In genomic region chr3:89333053-89333452, GRCm38 (mm10) we compare ENCODE assay signal across 14 mouse cellular contexts. TPM values are rescaled to one million over a fixed set of nuclear protein-coding genes. Genes with fewer than 3 reads are reported as not detected.
DNase-seq lines count a peak whose midpoint lies in the region; ATAC-seq lines count a peak whose summit lies in the region.
"Had no signal": no experiment of that assay in that cellular context is flagged by ENCODE, and none has a peak within 500 bp of the region (broad histone marks: within the 10 kb centered on the region; RNA-seq: fewer than 3 reads in every experiment).

No protein-coding gene starts in this region.

- WGBS in forebrain, embryonic 10.5 days = 68% methylated on average over 11 of the region's 11 CpGs
- 72% methylated on average over 11 of the region's 11 CpGs for WGBS in forebrain, embryonic 11.5 days
- 71% methylated on average over 11 of the region's 11 CpGs for WGBS in embryonic facial prominence, embryonic 13.5 days
- WGBS in hindbrain, embryonic 16.5 days = 56% methylated on average over 11 of the region's 11 CpGs
- 57% methylated on average over 11 of the region's 11 CpGs for WGBS in midbrain, embryonic 13.5 days

- no peak for DNase-seq in forebrain, embryonic 10.5 days (ENCODE audit: extremely low spot score, low spot score)
- DNase-seq in forebrain, embryonic 11.5 days (ENCODE audit: low spot score) = no peak
- no peak for DNase-seq in thymus, adult 18-20 months
- no peak for DNase-seq in lung, postnatal 4 days
- no peak for DNase-seq in heart, adult 18-20 months
- DNase-seq: adrenal gland, postnatal 25 days; gastrocnemius, postnatal 25 days had no signal

- H3K4me3 ChIP-seq in forebrain, embryonic 10.5 days = peak overlapping the region; percentile 16; the same call in 1 of the 2 replicates
- H3K4me3 ChIP-seq in forebrain, embryonic 11.5 days (ENCODE audit: low read depth, low read length) = no peak overlapping the region
- no peak overlapping the region for H3K4me3 ChIP-seq in embryonic facial prominence, embryonic 13.5 days
- H3K4me3 ChIP-seq in hindbrain, embryonic 16.5 days (ENCODE audit: low read length) = no peak overlapping the region
- no peak overlapping the region for H3K4me3 ChIP-seq in midbrain, embryonic 13.5 days (replicated peaks)
- H3K4me3 ChIP-seq: heart, embryonic 13.5 days had no signal

- peaks cover 55% of the 10 kb centered on the region for H3K27me3 ChIP-seq in forebrain, embryonic 10.5 days (ENCODE audit: poor library complexity, severe bottlenecking)
- no peaks in the 10 kb centered on the region for H3K27me3 ChIP-seq in forebrain, embryonic 11.5 days (ENCODE audit: control insufficient read depth, insufficient read depth, low read length)
- H3K27me3 ChIP-seq in embryonic facial prominence, embryonic 13.5 days = no peaks in the 10 kb centered on the region
- no peaks in the 10 kb centered on the region for H3K27me3 ChIP-seq in hindbrain, embryonic 16.5 days (replicated peaks; ENCODE audit: control insufficient read depth, insufficient read depth, low read length)
- H3K27me3 ChIP-seq in midbrain, embryonic 13.5 days = peaks cover 6% of the 10 kb centered on the region; the same call in 1 of the 2 replicates

- peak overlapping the region; percentile 59; the same call in 1 of the 2 replicates for H3K27ac ChIP-seq in forebrain, embryonic 10.5 days
- no peak overlapping the region for H3K27ac ChIP-seq in forebrain, embryonic 11.5 days (ENCODE audit: low read depth, low read length)
- peak overlapping the region; percentile 0; the same call in 1 of the 2 replicates for H3K27ac ChIP-seq in embryonic facial prominence, embryonic 13.5 days
- H3K27ac ChIP-seq in hindbrain, embryonic 16.5 days (ENCODE audit: low read depth, low read length) = peak overlapping the region; percentile 29; the same call in 1 of the 2 replicates
- H3K27ac ChIP-seq in midbrain, embryonic 13.5 days = peak overlapping the region; percentile 46; the same call in 1 of the 2 replicates
- H3K27ac ChIP-seq: heart, embryonic 13.5 days; macrophage had no signal

- ATAC-seq in forebrain, embryonic 11.5 days (replicated peaks; ENCODE audit: low FRiP score) = no peak
- ATAC-seq in embryonic facial prominence, embryonic 13.5 days (ENCODE audit: insufficient number of reproducible peaks, insufficient read depth, low FRiP score, low TSS enrichment, low read depth) = no peak
- ATAC-seq in hindbrain, embryonic 16.5 days = no peak
- no peak for ATAC-seq in midbrain, embryonic 13.5 days

- H3K4me1 ChIP-seq in forebrain, embryonic 10.5 days = peaks cover 84% of the 10 kb centered on the region
- peaks cover 21% of the 10 kb centered on the region for H3K4me1 ChIP-seq in forebrain, embryonic 11.5 days (replicated peaks; ENCODE audit: control insufficient read depth, insufficient read depth, low read length)
- peaks cover 56% of the 10 kb centered on the region for H3K4me1 ChIP-seq in embryonic facial prominence, embryonic 13.5 days
- H3K4me1 ChIP-seq in hindbrain, embryonic 16.5 days (ENCODE audit: control insufficient read depth, insufficient read depth, low read depth, low read length) = peaks cover 24% of the 10 kb centered on the region
- H3K4me1 ChIP-seq in midbrain, embryonic 13.5 days (replicated peaks) = peaks cover 68% of the 10 kb centered on the region

- H3K4me2 ChIP-seq in forebrain, embryonic 11.5 days (ENCODE audit: low read depth, low read length, severe bottlenecking) = no peak overlapping the region
- H3K4me2 ChIP-seq in embryonic facial prominence, embryonic 13.5 days = no peak overlapping the region
- H3K4me2 ChIP-seq in hindbrain, embryonic 16.5 days (ENCODE audit: low read length) = no peak overlapping the region; the same call in 1 of the 2 replicates
- peak overlapping the region; percentile 14 for H3K4me2 ChIP-seq in midbrain, embryonic 13.5 days (replicated peaks)
- H3K4me2 ChIP-seq: heart, embryonic 13.5 days had no signal

- H3K36me3 ChIP-seq in forebrain, embryonic 10.5 days (replicated peaks) = peaks cover 32% of the 10 kb centered on the region
- 0 out of 2 replicates have a peak, but pooled peaks cover 3% of the 10 kb centered on the region for H3K36me3 ChIP-seq in forebrain, embryonic 11.5 days (ENCODE audit: control insufficient read depth, insufficient read depth, low read length)
- H3K36me3 ChIP-seq in embryonic facial prominence, embryonic 13.5 days = peaks cover 31% of the 10 kb centered on the region
- H3K36me3 ChIP-seq in hindbrain, embryonic 16.5 days (ENCODE audit: control insufficient read depth, insufficient read depth, low read length) = no peaks in the 10 kb centered on the region
- peaks cover 18% of the 10 kb centered on the region for H3K36me3 ChIP-seq in midbrain, embryonic 13.5 days

- H3K9me3 ChIP-seq in forebrain, embryonic 10.5 days = no peaks in the 10 kb centered on the region
- no peaks in the 10 kb centered on the region for H3K9me3 ChIP-seq in forebrain, embryonic 11.5 days (ENCODE audit: control insufficient read depth, low read length)
- H3K9me3 ChIP-seq in embryonic facial prominence, embryonic 13.5 days = no peaks in the 10 kb centered on the region
- no peaks in the 10 kb centered on the region for H3K9me3 ChIP-seq in hindbrain, embryonic 16.5 days (ENCODE audit: control insufficient read depth, low read length)
- no peaks in the 10 kb centered on the region for H3K9me3 ChIP-seq in midbrain, embryonic 13.5 days
- H3K9me3 ChIP-seq: heart, embryonic 13.5 days had no signal

- H3K9ac ChIP-seq in forebrain, embryonic 11.5 days (ENCODE audit: low read length) = no peak overlapping the region
- H3K9ac ChIP-seq in embryonic facial prominence, embryonic 13.5 days = no peak overlapping the region
- peak overlapping the region; percentile 31; the same call in 1 of the 2 replicates for H3K9ac ChIP-seq in hindbrain, embryonic 16.5 days (ENCODE audit: low read depth, low read length)
- H3K9ac ChIP-seq in midbrain, embryonic 13.5 days (replicated peaks) = peak overlapping the region; percentile 21; the same call in 1 of the 2 replicates
- H3K9ac ChIP-seq: heart, embryonic 13.5 days had no signal

RNA-seq across cellular contexts. Expression of gene Efna4, which starts 4.8 kb away (rescaled TPM):
- polyA plus RNA-seq in forebrain, embryonic 10.5 days (2016; fragmentation: Nextera tagmentation; extraction: Ambion mirVana) = 27.6 and 28.7 TPM in 2 replicates
- 17.1 and 20.7 TPM in 2 replicates for polyA plus RNA-seq in forebrain, embryonic 11.5 days (2014; fragmentation: Nextera tagmentation; extraction: Ambion mirVana)
- polyA plus RNA-seq in embryonic facial prominence, embryonic 13.5 days (2015; fragmentation: Nextera tagmentation; extraction: Ambion mirVana) = 46.5 and 50.1 TPM in 2 replicates
- 3.9 and 5.0 TPM in 2 replicates for polyA plus RNA-seq in hindbrain, embryonic 16.5 days (2015; fragmentation: Nextera tagmentation; extraction: Ambion mirVana)
- polyA plus RNA-seq in midbrain, embryonic 13.5 days (2015; fragmentation: Nextera tagmentation; extraction: Ambion mirVana) = 8.8 and 11.4 TPM in 2 replicates
- under 1 TPM in 1 of 2 experiments, not detected in 1; 0.28 TPM for total RNA-seq in heart, adult 18-20 months (2021)
- polyA plus RNA-seq: macrophage had no signal

RNA-seq across cellular contexts. Expression of gene Efna3, which starts 10.3 kb away (rescaled TPM):
- polyA plus RNA-seq in forebrain, embryonic 10.5 days (2016; fragmentation: Nextera tagmentation; extraction: Ambion mirVana) = 3.0 and 4.0 TPM in 2 replicates
- 6.6 and 7.7 TPM in 2 replicates for polyA plus RNA-seq in forebrain, embryonic 11.5 days (2014; fragmentation: Nextera tagmentation; extraction: Ambion mirVana)
- polyA plus RNA-seq in embryonic facial prominence, embryonic 13.5 days (2015; fragmentation: Nextera tagmentation; extraction: Ambion mirVana) = 22.6 and 26.6 TPM in 2 replicates
- 77.9 and 78.0 TPM in 2 replicates for polyA plus RNA-seq in hindbrain, embryonic 16.5 days (2015; fragmentation: Nextera tagmentation; extraction: Ambion mirVana)
- 21.8 and 22.5 TPM in 2 replicates for polyA plus RNA-seq in midbrain, embryonic 13.5 days (2015; fragmentation: Nextera tagmentation; extraction: Ambion mirVana)
- not detected for total RNA-seq in heart, adult 18-20 months (2021)
- total RNA-seq: gastrocnemius, postnatal 25 days had no signal
- polyA plus RNA-seq: macrophage had no signal

RNA-seq across cellular contexts. Expression of gene Adam15, which starts 16.7 kb away (rescaled TPM):
- 32.1 and 39.5 TPM in 2 replicates for polyA plus RNA-seq in forebrain, embryonic 10.5 days (2016; fragmentation: Nextera tagmentation; extraction: Ambion mirVana)
- 27.9 and 28.4 TPM in 2 replicates for polyA plus RNA-seq in forebrain, embryonic 11.5 days (2014; fragmentation: Nextera tagmentation; extraction: Ambion mirVana)
- 50.8 and 52.6 TPM in 2 replicates for polyA plus RNA-seq in embryonic facial prominence, embryonic 13.5 days (2015; fragmentation: Nextera tagmentation; extraction: Ambion mirVana)
- 74.6 and 84.1 TPM in 2 replicates for polyA plus RNA-seq in hindbrain, embryonic 16.5 days (2015; fragmentation: Nextera tagmentation; extraction: Ambion mirVana)
- 28.2 and 34.2 TPM in 2 replicates for polyA plus RNA-seq in midbrain, embryonic 13.5 days (2015; fragmentation: Nextera tagmentation; extraction: Ambion mirVana)
- total RNA-seq in heart, adult 18-20 months (2021) = 10 to 100 TPM; 45.5 to 47.0 TPM

RNA-seq across cellular contexts. Expression of gene Dcst2, which starts 28.7 kb away (rescaled TPM):
- polyA plus RNA-seq in forebrain, embryonic 10.5 days (2016; fragmentation: Nextera tagmentation; extraction: Ambion mirVana) = 0.06 and 0.16 TPM in 2 replicates
- polyA plus RNA-seq in forebrain, embryonic 11.5 days (2014; fragmentation: Nextera tagmentation; extraction: Ambion mirVana) = 0.13 TPM in 1 of 2 replicates, not detected in the other
- 0.18 and 0.38 TPM in 2 replicates for polyA plus RNA-seq in embryonic facial prominence, embryonic 13.5 days (2015; fragmentation: Nextera tagmentation; extraction: Ambion mirVana)
- 0.10 and 0.11 TPM in 2 replicates for polyA plus RNA-seq in hindbrain, embryonic 16.5 days (2015; fragmentation: Nextera tagmentation; extraction: Ambion mirVana)
- 0.19 and 0.24 TPM in 2 replicates for polyA plus RNA-seq in midbrain, embryonic 13.5 days (2015; fragmentation: Nextera tagmentation; extraction: Ambion mirVana)
- not detected for total RNA-seq in heart, adult 18-20 months (2021)
- total RNA-seq: gastrocnemius, postnatal 25 days had no signal
- polyA plus RNA-seq: heart, embryonic 13.5 days; macrophage; neural tube, embryonic 11.5 days had no signal

RNA-seq across cellular contexts. Expression of gene Dcst1, which starts 32.0 kb away (rescaled TPM):
- polyA plus RNA-seq in forebrain, embryonic 10.5 days (2016; fragmentation: Nextera tagmentation; extraction: Ambion mirVana) = 0.23 TPM in 1 of 2 replicates, not detected in the other
- polyA plus RNA-seq in forebrain, embryonic 11.5 days (2014; fragmentation: Nextera tagmentation; extraction: Ambion mirVana) = 0.08 and 0.15 TPM in 2 replicates
- polyA plus RNA-seq in embryonic facial prominence, embryonic 13.5 days (2015; fragmentation: Nextera tagmentation; extraction: Ambion mirVana) = 0.44 and 0.85 TPM in 2 replicates
- polyA plus RNA-seq in hindbrain, embryonic 16.5 days (2015; fragmentation: Nextera tagmentation; extraction: Ambion mirVana) = 0.66 and 1.1 TPM in 2 replicates
- 0.88 and 0.93 TPM in 2 replicates for polyA plus RNA-seq in midbrain, embryonic 13.5 days (2015; fragmentation: Nextera tagmentation; extraction: Ambion mirVana)
- total RNA-seq in heart, adult 18-20 months (2021) = not detected
- total RNA-seq: gastrocnemius, postnatal 25 days; layer of hippocampus, adult 18-20 months had no signal
- polyA plus RNA-seq: macrophage had no signal

Comparison
In these comparisons a context has a peak if more than half of its experiments do, and no peak if none do; other contexts are left out.
1. H3K9ac ChIP-seq: peak in hindbrain, embryonic 16.5 days (single experiment) and midbrain, embryonic 13.5 days (single experiment); none in forebrain, embryonic 11.5 days (single experiment) and embryonic facial prominence, embryonic 13.5 days (single experiment).